Mouse (Mus musculus): ENCODE measurements at regions not wholly inside any gene's neighbourhood (a gene's known extent, or its start where the extent isn't known, plus 50 kb on each side); places are given as distances from the start of the nearest gene placed in this dataset.

- DNase-seq (ENCODE audit: low read depth, low spot score), result no peak
- Histone ChIP-seq H3K27ac (ENCODE audit: insufficient read depth, low read depth, low read length, poor library complexity, severe bottlenecking) (no peak overlapping the region), H3K4me3 (ENCODE audit: insufficient read depth in 1 of 2, low read depth in 1 of 2, low read length in 2 of 2, poor library complexity in 1 of 2, severe bottlenecking in 1 of 2) (no peak overlapping the region), H3K9ac (ENCODE audit: insufficient read depth, low read depth, low read length, poor library complexity, severe bottlenecking) (no peak overlapping the region), H3K4me1 (ENCODE audit: control insufficient read depth in 2 of 2, insufficient read depth in 2 of 2, low read length in 2 of 2, poor library complexity in 1 of 2) (no peaks in the 10 kb centered on the region), H3K36me3 (ENCODE audit: control insufficient read depth, insufficient read depth, low read length, poor library complexity, severe bottlenecking) (no peaks in the 10 kb centered on the region), H3K9me3 (ENCODE audit: control insufficient read depth, insufficient read depth, low read depth, low read length) (no peaks in the 10 kb centered on the region)
- in situ Hi-C loops (cut with MboI; ENCODE audit: low sequenced_read_pairs in 2 of 2, unreplicated experiment in 2 of 2), result no loop called here
- TF ChIP-seq ZC3H11A (IDR thresholded peaks at IDR 0.05; ENCODE audit: borderline replicate concordance, low read depth, low read length) (no peak), MAFK (IDR thresholded peaks at IDR 0.05; ENCODE audit: insufficient read depth, low read depth, low read length) (peak; percentile 91), CHD2 (IDR thresholded peaks at IDR 0.05; ENCODE audit: low read depth, low read length) (no peak), ZNF384 (IDR thresholded peaks at IDR 0.05; ENCODE audit: low read depth, low read length) (no peak), HCFC1 (IDR thresholded peaks at IDR 0.05; ENCODE audit: borderline replicate concordance, insufficient read depth, low read length) (no peak)
These were observed 149.1 kb downstream of the Gm9008 start for GRCm38 (mm10) chr6:76348445-76348844.

- Histone ChIP-seq H3K36me3 (ENCODE audit: control insufficient read depth, insufficient read depth, low read length, poor library complexity, severe bottlenecking) (no peaks in the 10 kb centered on the region), H3K27ac (ENCODE audit: insufficient read depth, low read depth, low read length, poor library complexity, severe bottlenecking) (no peak overlapping the region), H3K4me1 (ENCODE audit: control insufficient read depth in 2 of 2, insufficient read depth in 2 of 2, low read length in 2 of 2, poor library complexity in 1 of 2) (no peaks in the 10 kb centered on the region), H3K9ac (ENCODE audit: insufficient read depth, low read depth, low read length, poor library complexity, severe bottlenecking) (no peak overlapping the region), H3K4me3 (ENCODE audit: insufficient read depth in 1 of 2, low read depth in 1 of 2, low read length in 2 of 2, poor library complexity in 1 of 2, severe bottlenecking in 1 of 2) (no peak overlapping the region), H3K9me3 (ENCODE audit: control insufficient read depth, insufficient read depth, low read depth, low read length) (no peaks in the 10 kb centered on the region)
- in situ Hi-C loops (cut with MboI; ENCODE audit: low sequenced_read_pairs in 2 of 2, unreplicated experiment in 2 of 2), result no loop called here
- TF ChIP-seq CHD2 (IDR thresholded peaks at IDR 0.05; ENCODE audit: low read depth, low read length) (no peak), ZC3H11A (IDR thresholded peaks at IDR 0.05; ENCODE audit: borderline replicate concordance, low read depth, low read length) (no peak), ZNF384 (IDR thresholded peaks at IDR 0.05; ENCODE audit: low read depth, low read length) (no peak)
- no peak for DNase-seq (ENCODE audit: low read depth, low spot score)
These were observed 167.4 kb downstream of the Gm9008 start for GRCm38 (mm10) chr6:76330176-76330575.
